Mouse (Mus musculus): Measurements from ENCODE around the gene Bfar. TPM values are rescaled to one million over a fixed set of nuclear protein-coding genes. Genes with fewer than 3 reads are reported as not detected.
"Not testable (repeated sequence)": the region's sequence is repeated elsewhere in the genome, so short reads cannot be mapped to it uniquely, and the experiment has no call there.

Gene Bfar
- polyA plus RNA-seq, 1 experiment from 2014 or later, result 36.2 TPM

- 14% methylated on average over 26 of the region's 26 CpGs for WGBS
- H3K27ac ChIP-seq, result no peak within 1 kb of the TSS
- H3K36me3 ChIP-seq (replicated peaks), result no peaks in the 10 kb centered on the region
- no peak for DNase-seq (ENCODE audit: extremely low spot score, low spot score)
- peaks cover 8% of the 10 kb centered on the region for H3K4me1 ChIP-seq
- peak within 1 kb of the TSS; percentile 27 for H3K4me3 ChIP-seq
- peaks cover 17% of the 10 kb centered on the region; the same call in 1 of the 2 replicates for H3K27me3 ChIP-seq (ENCODE audit: poor library complexity, severe bottlenecking)
- no peaks in the 10 kb centered on the region for H3K9me3 ChIP-seq
These were observed 58.9 kb downstream of the Bfar start, which contains the start of gene Pla2g10 for GRCm38 (mm10) chr16:13730285-13731255. Pla2g10 (minus strand) TSS chr16:13730983.

GRCm38 (mm10) chr16:13732786-13733185 lies 61.1 kb downstream of the Bfar start:
- no peaks in the 10 kb centered on the region for H3K9me3 ChIP-seq
- 79% methylated on average over 3 of the region's 3 CpGs for WGBS
- no peak for DNase-seq (ENCODE audit: extremely low spot score, low spot score)
- no peaks in the 10 kb centered on the region for H3K36me3 ChIP-seq (replicated peaks)
- peaks cover 8% of the 10 kb centered on the region for H3K4me1 ChIP-seq
- H3K27me3 ChIP-seq (ENCODE audit: poor library complexity, severe bottlenecking), result peaks cover 17% of the 10 kb centered on the region; the same call in 1 of the 2 replicates
- no peak overlapping the region for H3K27ac ChIP-seq
- H3K4me3 ChIP-seq, result no peak overlapping the region

GRCm38 (mm10) chr16:13733518-13734137 lies 62.0 kb downstream of the Bfar start:
- DNase-seq (ENCODE audit: extremely low spot score, low spot score), result peak; percentile 72
- WGBS, result 30% methylated on average over 9 of the region's 9 CpGs
- H3K4me1 ChIP-seq, result peaks cover 8% of the 10 kb centered on the region
- no peak overlapping the region for H3K4me3 ChIP-seq
- H3K27ac ChIP-seq, result no peak overlapping the region
- H3K9me3 ChIP-seq, result no peaks in the 10 kb centered on the region
- H3K27me3 ChIP-seq (ENCODE audit: poor library complexity, severe bottlenecking), result peaks cover 17% of the 10 kb centered on the region; the same call in 1 of the 2 replicates
- no peaks in the 10 kb centered on the region for H3K36me3 ChIP-seq (replicated peaks)

GRCm38 (mm10) chr16:13735977-13736376 lies 64.3 kb downstream of the Bfar start:
- WGBS, result 91% methylated on average over 8 of the region's 8 CpGs
- DNase-seq (ENCODE audit: extremely low spot score, low spot score), result no peak
- H3K4me3 ChIP-seq, result no peak overlapping the region
- no peaks in the 10 kb centered on the region for H3K9me3 ChIP-seq
- no peak overlapping the region for H3K27ac ChIP-seq
- H3K36me3 ChIP-seq (replicated peaks), result no peaks in the 10 kb centered on the region
- peaks cover under 1% of the 10 kb centered on the region; the same call in 1 of the 2 replicates for H3K4me1 ChIP-seq
- 0 out of 2 replicates have a peak, but pooled peaks cover 3% of the 10 kb centered on the region for H3K27me3 ChIP-seq (ENCODE audit: poor library complexity, severe bottlenecking)

- H3K27me3 ChIP-seq (ENCODE audit: poor library complexity, severe bottlenecking); H3K9me3 ChIP-seq; H3K4me1 ChIP-seq; H3K27ac ChIP-seq; H3K36me3 ChIP-seq (replicated peaks); DNase-seq (ENCODE audit: extremely low spot score, low spot score); H3K4me3 ChIP-seq: not testable (repeated sequence)
- 65% methylated on average over 4 of the region's 4 CpGs for WGBS
These were observed 67.4 kb downstream of the Bfar start for GRCm38 (mm10) chr16:13739044-13739443.

- no peaks in the 10 kb centered on the region for H3K4me1 ChIP-seq
- H3K27me3 ChIP-seq (ENCODE audit: poor library complexity, severe bottlenecking), result no peaks in the 10 kb centered on the region
- no peaks in the 10 kb centered on the region for H3K36me3 ChIP-seq (replicated peaks)
- no peak overlapping the region for H3K4me3 ChIP-seq
- H3K9me3 ChIP-seq, result no peaks in the 10 kb centered on the region
- DNase-seq (ENCODE audit: extremely low spot score, low spot score), result no peak
- 79% methylated on average over 2 of the region's 2 CpGs for WGBS
- H3K27ac ChIP-seq, result no peak overlapping the region
These were observed 69.2 kb downstream of the Bfar start for GRCm38 (mm10) chr16:13740844-13741243.

GRCm38 (mm10) chr16:13747708-13748107 lies 76.0 kb downstream of the Bfar start:
- no peaks in the 10 kb centered on the region for H3K36me3 ChIP-seq (replicated peaks)
- 95% methylated on average over 8 of the region's 8 CpGs for WGBS
- no peak overlapping the region for H3K27ac ChIP-seq
- peaks cover 4% of the 10 kb centered on the region; the same call in 1 of the 2 replicates for H3K4me1 ChIP-seq
- no peaks in the 10 kb centered on the region for H3K9me3 ChIP-seq
- DNase-seq (ENCODE audit: extremely low spot score, low spot score), result no peak
- H3K27me3 ChIP-seq (ENCODE audit: poor library complexity, severe bottlenecking), result no peaks in the 10 kb centered on the region; the same call in 1 of the 2 replicates
- H3K4me3 ChIP-seq, result no peak overlapping the region

GRCm38 (mm10) chr16:13748124-13748523 lies 76.5 kb downstream of the Bfar start:
- 71% methylated on average over 3 of the region's 3 CpGs for WGBS
- Histone ChIP-seq H3K36me3 (replicated peaks) (no peaks in the 10 kb centered on the region), H3K4me3 (no peak overlapping the region), H3K4me1 (peaks cover 4% of the 10 kb centered on the region; the same call in 1 of the 2 replicates), H3K9me3 (no peaks in the 10 kb centered on the region), H3K27me3 (ENCODE audit: poor library complexity, severe bottlenecking) (no peaks in the 10 kb centered on the region; the same call in 1 of the 2 replicates), H3K27ac (no peak overlapping the region)
- DNase-seq (ENCODE audit: extremely low spot score, low spot score), result no peak

- not testable (repeated sequence) for H3K36me3 ChIP-seq (replicated peaks); DNase-seq (ENCODE audit: extremely low spot score, low spot score); H3K27ac ChIP-seq; H3K4me1 ChIP-seq; H3K4me3 ChIP-seq; H3K27me3 ChIP-seq (ENCODE audit: poor library complexity, severe bottlenecking); H3K9me3 ChIP-seq
- WGBS, result 17% methylated on average over 10 of the region's 10 CpGs
These were observed 77.2 kb downstream of the Bfar start for GRCm38 (mm10) chr16:13748813-13749212.

- WGBS, result 44% methylated on average over 5 of the region's 5 CpGs
- Histone ChIP-seq H3K27ac (no peak overlapping the region), H3K9me3 (no peaks in the 10 kb centered on the region), H3K4me3 (no peak overlapping the region), H3K36me3 (replicated peaks) (no peaks in the 10 kb centered on the region), H3K4me1 (peaks cover 5% of the 10 kb centered on the region), H3K27me3 (ENCODE audit: poor library complexity, severe bottlenecking) (no peaks in the 10 kb centered on the region; the same call in 1 of the 2 replicates)
- no peak for DNase-seq (ENCODE audit: extremely low spot score, low spot score)
These were observed 77.6 kb downstream of the Bfar start for GRCm38 (mm10) chr16:13749306-13749705.

- DNase-seq (ENCODE audit: extremely low spot score, low spot score), result no peak
- no peaks in the 10 kb centered on the region for H3K9me3 ChIP-seq
- WGBS, result 53% methylated on average over 3 of the region's 3 CpGs
- peaks cover 4% of the 10 kb centered on the region for H3K27me3 ChIP-seq (ENCODE audit: poor library complexity, severe bottlenecking)
- H3K36me3 ChIP-seq (replicated peaks), result no peaks in the 10 kb centered on the region
- H3K4me1 ChIP-seq, result peaks cover 11% of the 10 kb centered on the region
- H3K27ac ChIP-seq, result no peak overlapping the region
- no peak overlapping the region for H3K4me3 ChIP-seq
These were observed 78.3 kb downstream of the Bfar start for GRCm38 (mm10) chr16:13749981-13750380.

- H3K4me3 ChIP-seq, result no peak overlapping the region
- no peaks in the 10 kb centered on the region for H3K36me3 ChIP-seq (replicated peaks)
- 95% methylated on average over 13 of the region's 13 CpGs for WGBS
- DNase-seq (ENCODE audit: extremely low spot score, low spot score), result no peak
- H3K9me3 ChIP-seq, result no peaks in the 10 kb centered on the region
- peaks cover 8% of the 10 kb centered on the region for H3K27me3 ChIP-seq (ENCODE audit: poor library complexity, severe bottlenecking)
- no peak overlapping the region for H3K27ac ChIP-seq
- H3K4me1 ChIP-seq, result peaks cover 13% of the 10 kb centered on the region
These were observed 79.0 kb downstream of the Bfar start for GRCm38 (mm10) chr16:13750626-13751025.
